Mouse (Mus musculus): Measurements from ENCODE around the gene Cfap20.
"Not testable (repeated sequence)": the region's sequence is repeated elsewhere in the genome, so short reads cannot be mapped to it uniquely, and the experiment has no call there.

Cfap20 gene

GRCm38 (mm10) chr8:95411309-95411972, 23.2 kb downstream of the Cfap20 start:
- no peak for DNase-seq

GRCm38 (mm10) chr8:95409518-95409917, 25.2 kb downstream of the Cfap20 start:
- DNase-seq: no peak

DNA sequence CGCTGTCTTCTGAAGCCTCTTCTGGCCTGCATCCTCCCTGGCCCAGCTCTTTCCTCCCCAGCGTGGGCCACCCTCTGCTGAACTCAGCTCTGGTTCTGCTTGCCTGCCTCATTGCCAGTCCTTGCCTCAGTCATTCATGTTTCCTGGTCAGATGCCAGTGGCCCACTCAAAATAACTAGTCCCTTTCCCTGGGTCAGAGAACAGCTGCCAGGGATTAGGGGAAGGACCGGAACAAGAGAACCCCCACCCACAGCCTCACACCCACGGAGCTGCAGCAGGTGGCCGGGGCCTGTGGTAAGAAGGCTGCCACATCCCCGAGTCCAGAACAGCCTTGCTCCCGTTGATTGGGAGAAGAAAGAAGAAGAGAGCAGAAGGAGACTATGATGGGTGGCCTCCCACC, 33.6 kb downstream of the Cfap20 start:
- no peak for DNase-seq

GRCm38 (mm10) chr8:95399131-95399530, 35.5 kb downstream of the Cfap20 start:
- DNase-seq: no peak

GRCm38 (mm10) chr8:95397201-95397600, 37.5 kb downstream of the Cfap20 start:
- no peak for DNase-seq

DNA sequence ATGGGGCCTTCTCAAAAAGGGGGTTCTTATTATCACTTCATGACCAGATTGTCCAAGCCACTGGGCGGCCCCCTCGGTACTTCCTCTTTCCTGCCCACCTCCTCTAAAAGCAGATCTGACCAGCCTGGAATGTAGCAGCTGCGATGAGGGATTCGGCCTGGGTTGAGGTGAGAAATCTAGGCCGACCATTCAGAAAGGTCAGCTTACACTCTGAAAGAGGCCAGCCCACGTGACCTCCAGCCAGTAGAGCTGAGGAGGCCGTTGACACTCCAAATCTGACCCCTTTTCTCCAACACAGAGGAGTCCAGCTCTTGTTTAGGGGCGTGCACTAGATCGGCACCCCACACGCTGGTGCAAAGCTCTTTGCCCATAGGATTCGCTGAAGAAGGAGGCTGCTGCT, 37.9 kb downstream of the Cfap20 start:
- no peak for DNase-seq

DNA sequence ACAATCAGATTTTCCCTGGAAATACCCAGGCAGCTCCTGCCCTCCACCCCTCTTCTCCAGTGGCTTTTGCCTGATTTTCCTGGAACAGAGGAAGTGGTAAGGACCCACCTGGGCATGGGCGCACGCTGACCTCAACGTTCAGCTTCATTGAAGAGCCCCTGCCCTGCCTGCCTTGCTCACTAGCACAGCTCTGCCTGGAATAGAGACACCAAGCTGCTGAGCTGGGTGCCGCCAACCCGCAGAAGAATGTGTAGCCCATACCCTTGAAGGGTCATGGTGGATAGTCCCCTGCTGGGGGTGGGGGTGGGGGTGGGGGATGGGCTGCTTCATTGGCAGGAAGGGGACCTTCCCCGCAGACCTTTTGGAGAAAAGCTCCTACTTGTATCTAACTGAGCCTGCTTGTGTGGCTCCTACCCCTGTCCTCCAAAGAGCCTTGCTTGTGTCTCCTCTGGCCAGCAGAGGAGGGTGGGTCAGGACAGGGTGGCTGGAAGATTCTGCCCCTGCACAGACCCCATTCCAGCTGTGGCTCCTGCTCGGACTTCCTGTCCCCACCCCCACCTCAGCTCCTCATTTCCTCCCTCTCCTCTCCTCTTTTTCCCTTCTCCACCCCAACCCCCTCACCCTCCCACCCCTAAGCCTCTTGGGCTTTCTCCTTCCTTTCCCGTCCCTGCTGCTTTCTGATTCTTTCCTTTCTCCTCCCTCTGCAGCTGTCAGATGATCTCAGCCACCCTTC, 39.3 kb downstream of the Cfap20 start:
- DNase-seq: no peak

- DNase-seq: no peak
Measured at GRCm38 (mm10) chr8:95392604-95393003, 42.1 kb downstream of the Cfap20 start.

DNA sequence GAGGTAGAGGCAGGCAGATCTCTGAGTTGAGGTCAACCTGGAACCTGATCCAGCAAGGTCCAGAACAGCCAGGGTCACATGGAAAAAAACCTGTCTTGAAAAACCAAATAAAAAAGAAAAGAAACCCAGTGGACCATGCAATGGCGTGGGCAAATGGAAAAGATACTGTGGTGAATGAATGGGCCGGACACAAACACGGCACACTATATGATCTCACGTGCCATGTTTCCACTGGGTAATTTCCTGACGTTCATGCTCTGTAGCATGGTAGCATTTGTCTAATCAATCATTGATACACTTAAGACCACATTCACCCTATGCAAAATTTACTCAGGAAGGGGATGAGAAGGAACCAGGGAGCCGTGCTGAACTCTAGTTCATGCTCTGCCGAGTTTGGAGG, 43.6 kb downstream of the Cfap20 start:
- no peak for DNase-seq

GRCm38 (mm10) chr8:95390312-95390711, 44.4 kb downstream of the Cfap20 start:
- no peak for DNase-seq

GRCm38 (mm10) chr8:95387936-95388335, 46.7 kb downstream of the Cfap20 start:
- DNase-seq: no peak

DNA sequence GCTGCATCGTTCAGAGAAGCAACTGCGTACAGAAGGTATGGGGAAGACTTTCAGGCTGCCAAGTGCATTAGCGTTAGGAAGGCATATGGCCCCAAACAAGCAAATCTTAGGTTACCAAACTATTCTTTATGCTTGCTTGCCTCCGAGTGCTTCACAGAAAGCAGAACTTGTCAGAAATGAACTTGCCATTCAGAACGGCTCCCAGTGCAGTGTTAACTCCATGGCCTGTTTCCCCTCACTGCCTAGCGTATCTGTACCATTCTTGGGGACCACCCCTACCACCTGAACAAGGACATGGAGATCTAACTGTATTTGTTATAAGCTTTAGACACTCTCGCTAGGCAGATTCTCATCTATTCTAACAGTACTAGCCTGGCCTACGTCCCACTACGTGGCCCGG, 47.4 kb downstream of the Cfap20 start:
- no peak for DNase-seq

GRCm38 (mm10) chr8:95386037-95386436, 48.6 kb downstream of the Cfap20 start:
- DNase-seq: no peak

- DNase-seq: no peak
Measured at GRCm38 (mm10) chr8:95384501-95384900, 50.2 kb downstream of the Cfap20 start.

- DNase-seq: no peak
Measured at GRCm38 (mm10) chr8:95381595-95381994, 53.1 kb downstream of the Cfap20 start.

GRCm38 (mm10) chr8:95380953-95381352, 53.7 kb downstream of the Cfap20 start:
- no peak for DNase-seq

DNA sequence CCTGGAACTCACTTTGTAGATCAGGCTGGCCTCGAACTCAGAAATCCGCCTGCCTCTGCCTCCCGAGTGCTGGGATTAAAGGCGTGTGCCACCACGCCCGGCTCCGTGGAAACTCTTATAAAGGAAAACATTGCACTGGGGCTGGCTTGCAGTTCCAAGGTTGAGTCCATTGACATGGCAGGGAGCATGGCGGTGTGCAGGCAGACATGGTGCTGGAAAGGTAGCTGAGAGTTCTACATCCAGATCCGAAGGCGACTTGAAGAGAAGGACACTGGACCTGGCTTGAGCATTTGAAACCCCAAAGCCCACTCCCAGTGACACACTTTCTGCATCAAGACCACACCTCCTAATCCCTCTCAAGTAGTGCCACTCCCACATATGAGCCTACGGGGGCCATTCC, 55.7 kb downstream of the Cfap20 start:
- DNase-seq: not testable (repeated sequence)

DNA sequence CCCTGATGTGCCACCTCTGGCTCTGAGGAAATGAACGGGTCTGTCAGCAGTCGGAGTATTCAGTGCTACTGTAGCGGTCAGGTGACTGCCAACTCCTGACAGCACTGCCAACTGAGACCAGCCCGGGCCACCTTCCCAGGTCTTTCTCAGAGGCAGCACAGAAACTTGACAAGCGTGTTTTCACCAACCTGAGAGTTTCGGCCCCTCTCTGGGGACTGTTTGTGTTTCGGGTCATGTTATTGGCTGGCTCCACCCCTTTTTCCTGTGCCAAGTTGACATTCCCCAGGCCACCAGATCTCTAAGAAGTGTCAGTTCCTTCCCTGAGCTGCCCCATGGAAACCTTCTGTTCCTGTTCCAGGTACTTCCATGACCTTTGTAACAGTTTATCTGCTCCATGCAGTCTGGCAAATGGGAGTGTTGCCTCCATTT, 56.8 kb downstream of the Cfap20 start:
- DNase-seq: no peak

DNA sequence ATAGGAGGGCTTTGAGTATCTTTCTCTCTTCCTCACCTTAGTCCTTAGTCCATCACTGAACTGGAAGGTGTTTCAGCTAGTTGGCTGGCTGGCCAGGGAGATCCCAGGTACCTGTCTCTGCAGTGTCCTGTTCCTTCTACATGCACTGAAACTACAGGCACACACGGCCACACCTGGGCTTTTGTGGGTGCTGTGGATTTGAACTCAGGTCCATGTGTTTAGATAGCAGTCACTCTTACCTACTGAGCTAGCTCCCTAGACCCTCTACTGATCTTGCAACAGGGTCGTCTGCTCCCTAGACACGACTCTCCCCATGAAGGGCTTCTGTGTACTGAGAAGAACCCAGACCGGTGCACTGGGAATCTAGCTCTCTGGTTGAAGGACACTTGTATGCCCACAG, 57.6 kb downstream of the Cfap20 start:
- no peak for DNase-seq

DNA sequence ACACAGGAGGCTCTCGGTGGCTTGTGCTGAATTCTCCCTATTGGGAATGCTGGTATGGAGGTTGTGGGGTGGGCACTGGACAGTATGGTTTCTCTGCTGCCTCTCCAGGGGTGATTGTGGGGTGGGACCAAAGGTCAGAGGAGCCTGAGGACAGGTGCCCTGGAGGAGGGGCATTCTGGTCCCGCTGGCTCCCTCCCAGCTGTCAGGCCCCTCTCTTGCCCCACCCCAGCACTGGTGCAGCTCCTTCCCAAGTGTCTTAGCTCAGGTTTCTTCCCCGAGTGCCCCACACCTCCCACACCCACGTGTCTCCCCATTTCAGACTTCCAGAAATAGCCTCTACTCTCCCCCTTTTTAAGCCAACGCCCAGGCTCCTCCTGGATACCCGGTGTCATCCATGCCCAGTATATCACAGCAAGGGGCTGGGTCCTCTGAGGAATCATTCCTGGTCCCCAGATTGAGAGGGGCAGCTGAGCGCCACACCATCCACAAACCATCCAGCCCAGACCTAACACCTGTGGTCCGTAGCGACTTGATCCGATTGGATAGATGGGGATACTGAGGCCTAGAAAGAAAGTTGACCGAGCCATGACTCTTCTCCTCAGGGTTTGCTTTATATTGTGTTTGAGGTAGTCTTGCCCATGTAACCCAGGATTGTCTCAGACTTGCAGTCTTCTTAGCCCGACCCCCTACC, 58.2 kb downstream of the Cfap20 start:
- no peak for DNase-seq

GRCm38 (mm10) chr8:95375374-95375930, 59.2 kb downstream of the Cfap20 start:
- DNase-seq: no peak

DNA sequence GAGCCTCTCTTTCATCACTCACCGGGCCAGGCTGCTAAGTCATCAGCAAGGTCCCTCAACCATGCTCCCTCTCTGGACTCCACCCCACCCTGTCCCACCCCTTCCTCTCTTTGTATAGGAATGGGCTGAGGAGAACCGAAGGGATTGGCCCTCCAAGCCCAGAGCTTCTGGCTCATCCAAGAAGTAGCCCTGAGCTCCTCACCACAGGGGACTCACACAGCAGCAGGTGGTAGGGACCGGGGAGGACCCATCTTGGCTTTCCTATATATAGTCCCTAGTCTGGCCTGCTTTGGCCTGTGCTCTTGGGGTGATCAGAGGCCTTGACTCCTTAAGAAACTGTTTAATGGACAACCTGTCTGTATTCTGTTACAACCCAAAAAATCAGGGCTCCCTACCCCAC, 60.2 kb downstream of the Cfap20 start:
- no peak for DNase-seq

- no peak for DNase-seq
Measured at GRCm38 (mm10) chr8:95373389-95374002, 61.2 kb downstream of the Cfap20 start.

Data from cerebellum, adult 9-11 months (tissue).